Mouse (Mus musculus): ENCODE measurements at regions not wholly inside any gene's neighbourhood (a gene's known extent, or its start where the extent isn't known, plus 50 kb on each side); places are given as distances from the start of the nearest gene placed in this dataset.

- TF ChIP-seq CTCF (IDR thresholded peaks at IDR 0.05; ENCODE audit: low read depth) (no peak), EP300 (optimal IDR thresholded peaks at IDR 0.05) (no peak)
Observed at GRCm38 (mm10) chr3:81788915-81789314, 143.5 kb upstream of the Ctso start.
